Mouse (Mus musculus): Measurements from ENCODE around the gene Mgl2.

GRCm38 (mm10) chr11:70110146-70110545 is 20.0 kb upstream of the Mgl2 start:
- TF ChIP-seq CTCF (IDR thresholded peaks at IDR 0.05; ENCODE audit: insufficient read depth, low read length), result peak; percentile 80
- TF ChIP-seq POLR2A (IDR thresholded peaks at IDR 0.05; ENCODE audit: borderline replicate concordance, extremely low read depth, low read depth, low read length), result no peak
